Mouse (Mus musculus) liver, embryonic 14.5 days (tissue): ENCODE data around the gene Srrm1.

Source experiments
- CTCF ChIP-seq: IDR thresholded peaks from 2 replicates; pipeline ENCODE4 v1.5.1; 2016; ENCODE audit warnings: antibody characterized with exemption, low read depth, control low read depth
- EP300 ChIP-seq: IDR thresholded peaks from 2 replicates; pipeline ENCODE4 v1.6.1; 2016; ENCODE audit warnings: antibody characterized with exemption, low read depth

DNA sequence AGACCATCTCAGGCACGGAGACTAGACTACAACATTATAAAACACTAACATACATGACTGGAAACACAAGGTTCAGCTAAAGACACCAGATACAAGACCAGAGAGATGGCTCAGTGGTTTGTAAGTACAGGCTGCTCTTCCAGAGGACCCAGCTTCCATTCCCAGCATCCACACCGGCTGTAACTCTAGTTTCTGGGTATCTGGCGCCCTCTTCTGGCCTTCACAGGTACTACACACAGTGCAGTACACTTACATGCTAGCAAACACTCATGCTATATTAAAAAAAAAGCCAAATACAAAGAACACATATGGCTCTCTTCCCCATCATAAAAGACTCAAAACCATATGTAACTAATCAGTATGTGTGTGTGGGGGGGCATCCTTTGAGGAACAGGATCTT is 22.3 kb upstream of the Srrm1 start:
- TF ChIP-seq CTCF (peak; percentile 76), EP300 (no peak)
